In genomic region chr4:4717763-4718347, GRCm38 (mm10) we compare ENCODE assay signal across 11 mouse cellular contexts.
DNase-seq lines count a peak whose midpoint lies in the region; ATAC-seq lines count a peak whose summit lies in the region.
"Had no signal": no experiment of that assay in that cellular context is flagged by ENCODE, and none has a peak within 500 bp of the region (broad histone marks: within the 10 kb centered on the region; RNA-seq: fewer than 3 reads in every experiment).

No protein-coding gene starts in this region.

- WGBS in heart, embryonic 12.5 days: 57% methylated on average over 4 of the region's 4 CpGs
- WGBS in embryonic facial prominence, embryonic 14.5 days: 37% methylated on average over 4 of the region's 4 CpGs
- WGBS in kidney, embryonic 15.5 days: 61% methylated on average over 4 of the region's 4 CpGs

- H3K36me3 ChIP-seq in heart, embryonic 12.5 days: no peaks in the 10 kb centered on the region
- no peaks in the 10 kb centered on the region for H3K36me3 ChIP-seq in embryonic facial prominence, embryonic 14.5 days (ENCODE audit: control insufficient read depth, insufficient read depth, low read length)
- H3K36me3 ChIP-seq in kidney, embryonic 15.5 days: no peaks in the 10 kb centered on the region
- H3K36me3 ChIP-seq: embryonic facial prominence, embryonic 12.5 days; limb, embryonic 15.5 days had no signal

- H3K27me3 ChIP-seq in heart, embryonic 12.5 days (replicated peaks): 0 out of 2 replicates have a peak, but pooled peaks cover 2% of the 10 kb centered on the region
- H3K27me3 ChIP-seq in embryonic facial prominence, embryonic 14.5 days (replicated peaks; ENCODE audit: control insufficient read depth, insufficient read depth, low read length): no peaks in the 10 kb centered on the region
- no peaks in the 10 kb centered on the region for H3K27me3 ChIP-seq in kidney, embryonic 15.5 days
- H3K27me3 ChIP-seq: embryonic facial prominence, embryonic 12.5 days; limb, embryonic 15.5 days had no signal

- ATAC-seq in heart, embryonic 12.5 days (ENCODE audit: insufficient number of reproducible peaks, low FRiP score): no peak
- ATAC-seq in embryonic facial prominence, embryonic 14.5 days (ENCODE audit: low read depth): peak; percentile 79; the same call in 1 of the 2 replicates
- no peak for ATAC-seq in kidney, embryonic 15.5 days (replicated peaks; ENCODE audit: low FRiP score)

- H3K4me2 ChIP-seq in heart, embryonic 12.5 days: no peak overlapping the region
- no peak overlapping the region for H3K4me2 ChIP-seq in embryonic facial prominence, embryonic 14.5 days (ENCODE audit: low read depth, low read length)
- H3K4me2 ChIP-seq in kidney, embryonic 15.5 days: no peak overlapping the region
- H3K4me2 ChIP-seq: embryonic facial prominence, embryonic 12.5 days; limb, embryonic 15.5 days had no signal

- no peak overlapping the region for H3K4me3 ChIP-seq in heart, embryonic 12.5 days
- H3K4me3 ChIP-seq in embryonic facial prominence, embryonic 14.5 days (ENCODE audit: low read depth, low read length): no peak overlapping the region
- no peak overlapping the region for H3K4me3 ChIP-seq in kidney, embryonic 15.5 days (replicated peaks)
- H3K4me3 ChIP-seq: embryonic facial prominence, embryonic 12.5 days; limb, embryonic 15.5 days; myocyte had no signal

- peak; percentile 19 for DNase-seq in heart, adult 8-10 months (ENCODE audit: low spot score)
- DNase-seq in lung, postnatal 14 days: peak; percentile 14
- no peak for DNase-seq in lung, postnatal 36 days
- DNase-seq in embryonic facial prominence, embryonic 14.5 days (ENCODE audit: low spot score): peak; percentile 67
- DNase-seq in right cerebral cortex, postnatal 10 days (ENCODE audit: low spot score in 2 of 2): peak; percentile 34 to 53
- DNase-seq in thymus, postnatal 10 days (ENCODE audit: low spot score in 2 of 2): no peak

- H3K9me3 ChIP-seq in heart, embryonic 12.5 days (replicated peaks): no peaks in the 10 kb centered on the region
- no peaks in the 10 kb centered on the region for H3K9me3 ChIP-seq in embryonic facial prominence, embryonic 14.5 days (ENCODE audit: control insufficient read depth, low read length)
- H3K9me3 ChIP-seq in kidney, embryonic 15.5 days (replicated peaks): no peaks in the 10 kb centered on the region
- H3K9me3 ChIP-seq: embryonic facial prominence, embryonic 12.5 days; limb, embryonic 15.5 days had no signal

- H3K27ac ChIP-seq in heart, embryonic 12.5 days (ENCODE audit: poor library complexity, severe bottlenecking): no peak overlapping the region
- H3K27ac ChIP-seq in embryonic facial prominence, embryonic 14.5 days (replicated peaks; ENCODE audit: low read depth, low read length): no peak overlapping the region
- H3K27ac ChIP-seq in kidney, embryonic 15.5 days: no peak overlapping the region
- H3K27ac ChIP-seq: embryonic facial prominence, embryonic 12.5 days; limb, embryonic 15.5 days had no signal

- no peaks in the 10 kb centered on the region for H3K4me1 ChIP-seq in heart, embryonic 12.5 days (replicated peaks)
- H3K4me1 ChIP-seq in embryonic facial prominence, embryonic 14.5 days (ENCODE audit: control insufficient read depth, insufficient read depth, low read length): no peaks in the 10 kb centered on the region
- H3K4me1 ChIP-seq in kidney, embryonic 15.5 days: no peaks in the 10 kb centered on the region
- H3K4me1 ChIP-seq: embryonic facial prominence, embryonic 12.5 days had no signal

- H3K9ac ChIP-seq in heart, embryonic 12.5 days: no peak overlapping the region
- H3K9ac ChIP-seq in embryonic facial prominence, embryonic 14.5 days (ENCODE audit: low read depth, low read length): no peak overlapping the region
- H3K9ac ChIP-seq in kidney, embryonic 15.5 days: no peak overlapping the region
- H3K9ac ChIP-seq: embryonic facial prominence, embryonic 12.5 days; limb, embryonic 15.5 days had no signal

Comparison
In these comparisons a context has a peak if more than half of its experiments do, and no peak if none do; other contexts are left out.
1. DNase-seq: peak in heart, adult 8-10 months (single experiment), lung, postnatal 14 days (single experiment), embryonic facial prominence, embryonic 14.5 days (single experiment) and right cerebral cortex, postnatal 10 days (2 of 2); none in lung, postnatal 36 days (single experiment) and thymus, postnatal 10 days (0 of 2).